Mouse (Mus musculus) intestine, postnatal 0 days (tissue): ENCODE results near the gene Camk1d. TPM values are rescaled to one million over a fixed set of nuclear protein-coding genes. Genes with fewer than 3 reads are reported as not detected.
A peak's percentile ranks its signal among the peaks of the same experiment; 100 is the strongest.

Experiments
- ATAC-seq: fragments of 200-750 bp; cut with Nextera tagmentation; 2 replicates; pipeline ENCODE4 v1.8.0; 2017; ENCODE audit warnings: mild to moderate bottlenecking, moderate TSS enrichment, moderate library complexity
- H3K27ac ChIP-seq: fragments of 300-500 bp; sonication (generic); 2 replicates; pipeline ENCODE4 v1.5.1; 2014; ENCODE audit warnings: mild to moderate bottlenecking, low read depth, low read length, moderate library complexity
- H3K27me3 ChIP-seq: fragments of 300-500 bp; sonication (generic); replicated peaks from 2 replicates; pipeline ENCODE4 v1.6.1; 2014; ENCODE audit warnings: low read length, mixed read lengths; ENCODE audit not compliant: control insufficient read depth, insufficient read depth
- H3K36me3 ChIP-seq: fragments of 300-500 bp; sonication (generic); 2 replicates; pipeline ENCODE4 v1.6.1; 2014; ENCODE audit warnings: mild to moderate bottlenecking, moderate library complexity; ENCODE audit not compliant: control insufficient read depth, insufficient read depth
- H3K4me1 ChIP-seq: fragments of 300-500 bp; sonication (generic); replicated peaks from 2 replicates; pipeline ENCODE4 v1.6.1; 2014; ENCODE audit warnings: antibody characterized with exemption, low read length, mixed read lengths; ENCODE audit not compliant: control insufficient read depth, insufficient read depth
- H3K4me2 ChIP-seq: fragments of 300-500 bp; sonication (generic); replicated peaks from 2 replicates; pipeline ENCODE4 v1.6.1; 2014; ENCODE audit warnings: low read depth, mild to moderate bottlenecking, moderate library complexity
- H3K4me3 ChIP-seq: fragments of 300-500 bp; sonication (generic); 2 replicates; pipeline ENCODE4 v1.5.1; 2014; ENCODE audit warnings: low read depth, low read length
- H3K9ac ChIP-seq: fragments of 300-500 bp; sonication (generic); 2 replicates; pipeline ENCODE4 v1.6.1; 2014; ENCODE audit warnings: mild to moderate bottlenecking, low read depth, low read length
- H3K9me3 ChIP-seq: fragments of 300-500 bp; sonication (generic); 2 replicates; pipeline ENCODE4 v1.6.1; 2016; ENCODE audit warnings: mixed run types; ENCODE audit not compliant: control insufficient read depth
- CTCF ChIP-seq: sonication (generic); IDR thresholded peaks from 2 replicates; pipeline ENCODE4 v1.5.1; 2016; ENCODE audit warnings: low read depth, mild to moderate bottlenecking, control low read depth, antibody characterized with exemption, moderate library complexity
- WGBS: fragments of 180-500 bp; shearing (Covaris S2); extraction: QIAGEN DNeasy Blood & Tissue Kit; methylation state at CpG from one replicate; pipeline ENCODE4 v1.1.7; 2014; 5-methylcytosine and 5-hydroxymethylcytosine counted together
- polyA plus RNA-seq: library from polyadenylated mRNA; unstranded; fragments of >200 nt; fragmentation: Nextera tagmentation; extraction: Ambion mirVana; gene quantifications from 2 replicates; pipeline ENCODE4 v1.2.1, GENCODE M21; 2015

Gene Camk1d
- polyA plus RNA-seq, 1 experiment from 2014 or later = 11.3 TPM

DNA sequence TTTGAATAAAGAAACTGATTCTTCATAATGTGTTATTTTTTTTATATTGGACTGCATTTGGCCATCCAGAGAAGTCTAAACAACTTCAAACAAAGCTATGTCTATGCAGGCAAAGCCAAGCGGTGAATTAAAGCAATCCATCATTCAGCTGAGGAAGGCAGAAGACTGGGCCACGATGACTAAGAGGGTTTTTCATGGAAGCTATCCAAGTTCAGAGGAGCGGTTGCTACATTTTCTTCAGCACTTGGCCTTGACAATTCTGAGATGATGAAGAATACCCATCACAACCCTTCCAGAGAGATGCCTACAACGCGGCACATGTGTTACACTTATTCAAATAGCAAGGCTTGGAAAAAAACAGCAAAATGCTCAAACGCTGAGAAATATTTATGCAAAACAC is 65.6 kb downstream of the Camk1d start:
- Histone ChIP-seq H3K36me3 (no peaks in the 10 kb centered on the region), H3K4me1 (peaks cover 6% of the 10 kb centered on the region; the same call in 1 of the 2 replicates), H3K9me3 (no peaks in the 10 kb centered on the region), H3K4me3 (no peak overlapping the region), H3K9ac (no peak overlapping the region), H3K4me2 (no peak overlapping the region), H3K27ac (no peak overlapping the region), H3K27me3 (no peaks in the 10 kb centered on the region)
- WGBS = 56% methylated on average over 6 of the region's 6 CpGs
- ATAC-seq = no peak
- no peak for TF ChIP-seq CTCF

DNA sequence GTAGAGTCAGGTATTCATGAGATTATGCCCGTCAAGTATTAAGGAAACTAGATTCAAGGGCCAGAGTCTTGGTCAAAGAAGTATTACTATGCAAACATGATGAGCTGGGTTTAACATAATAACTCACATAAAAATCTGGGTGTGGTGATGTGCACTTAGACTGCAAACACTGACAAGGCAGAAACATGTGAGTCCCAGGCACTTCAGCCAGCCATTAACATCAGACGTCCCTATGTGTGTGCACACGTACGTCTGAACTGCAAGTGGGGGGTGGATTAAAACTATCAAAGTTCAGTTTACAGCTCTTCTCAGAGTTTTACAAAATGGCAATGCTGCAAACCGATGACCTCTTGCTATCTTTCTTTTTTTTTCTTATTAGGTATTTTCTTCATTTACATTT is 68.0 kb downstream of the Camk1d start:
- Histone ChIP-seq H3K4me1 (peaks cover 6% of the 10 kb centered on the region; the same call in 1 of the 2 replicates), H3K27ac (no peak overlapping the region), H3K4me3 (no peak overlapping the region), H3K9ac (no peak overlapping the region), H3K9me3 (no peaks in the 10 kb centered on the region), H3K27me3 (no peaks in the 10 kb centered on the region), H3K36me3 (no peaks in the 10 kb centered on the region), H3K4me2 (no peak overlapping the region)
- peak; percentile 31; the same call in 1 of the 2 replicates for ATAC-seq
- 55% methylated on average over 5 of the region's 5 CpGs for WGBS
- TF ChIP-seq CTCF = no peak

DNA sequence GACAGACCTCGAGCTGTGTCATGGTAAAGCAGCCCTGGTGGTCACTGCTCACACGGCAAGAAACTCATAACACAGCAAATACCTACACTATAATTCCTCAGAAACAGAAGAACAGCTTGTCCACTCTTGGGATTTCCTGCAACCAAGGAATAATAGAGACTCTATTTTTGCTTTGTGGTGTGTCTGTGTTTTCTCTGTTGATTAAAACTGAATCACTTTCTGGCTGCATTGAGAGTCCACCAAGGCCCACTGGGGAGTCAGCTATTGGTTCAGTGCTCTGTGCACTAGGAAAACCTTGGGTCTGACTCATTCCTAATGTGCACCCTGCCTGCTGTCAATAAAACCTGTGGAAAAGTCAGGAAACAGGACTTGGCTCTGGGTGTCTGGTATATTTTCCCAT is 68.7 kb downstream of the Camk1d start:
- Histone ChIP-seq H3K9me3 (no peaks in the 10 kb centered on the region), H3K4me1 (peaks cover 6% of the 10 kb centered on the region; the same call in 1 of the 2 replicates), H3K4me3 (no peak overlapping the region), H3K4me2 (no peak overlapping the region), H3K27ac (no peak overlapping the region), H3K9ac (no peak overlapping the region), H3K27me3 (no peaks in the 10 kb centered on the region), H3K36me3 (no peaks in the 10 kb centered on the region)
- WGBS = 78% methylated on average over 2 of the region's 2 CpGs
- no peak for ATAC-seq
- TF ChIP-seq CTCF = no peak

DNA sequence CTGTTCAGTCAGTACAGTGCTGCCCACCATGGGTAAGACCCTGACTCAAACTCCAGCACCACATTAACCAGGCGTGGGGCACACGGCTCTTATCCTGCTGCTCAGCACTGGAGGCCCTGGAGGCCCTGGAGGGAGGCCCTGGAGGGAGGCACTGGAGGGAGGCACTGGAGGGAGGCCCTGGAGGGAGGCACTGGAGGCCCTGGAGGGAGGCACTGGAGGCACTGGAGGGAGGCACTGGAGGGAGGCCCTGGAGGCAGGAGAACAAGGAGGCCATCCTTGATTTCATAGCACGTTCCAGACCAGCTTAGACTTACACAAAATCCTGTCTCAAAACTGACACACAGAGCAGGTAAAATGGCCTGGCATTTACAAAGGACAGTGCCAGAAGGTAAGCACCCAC is 70.4 kb downstream of the Camk1d start:
- no peak for TF ChIP-seq CTCF

DNA sequence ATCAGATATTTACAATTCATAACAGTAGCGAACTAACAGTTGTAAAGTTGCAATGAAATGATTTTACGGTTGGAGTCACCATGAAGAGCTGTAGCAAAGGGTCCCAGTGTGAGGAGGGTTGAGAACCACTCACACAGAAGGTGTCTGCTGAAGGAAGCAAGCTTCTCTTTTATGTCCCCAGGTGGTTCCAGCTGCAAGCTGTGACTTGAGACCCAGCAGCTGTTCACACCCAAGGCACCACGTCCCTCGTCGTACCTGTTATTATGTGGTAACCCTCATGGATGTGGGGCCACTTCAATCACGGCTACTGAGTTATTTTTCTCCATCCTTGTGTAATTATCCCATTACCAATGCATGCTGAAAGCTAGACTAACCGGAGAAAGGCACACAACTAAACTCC is 71.1 kb downstream of the Camk1d start:
- Histone ChIP-seq H3K4me3 (no peak overlapping the region), H3K9me3 (no peaks in the 10 kb centered on the region), H3K4me2 (no peak overlapping the region), H3K9ac (no peak overlapping the region), H3K27ac (no peak overlapping the region), H3K4me1 (peaks cover 12% of the 10 kb centered on the region), H3K36me3 (no peaks in the 10 kb centered on the region), H3K27me3 (no peaks in the 10 kb centered on the region)
- 45% methylated on average over 7 of the region's 7 CpGs for WGBS
- ATAC-seq = no peak
- TF ChIP-seq CTCF = no peak

More for the DNA sequence above, 70.4 kb downstream of the Camk1d start:
- Histone ChIP-seq H3K27me3 (no peaks in the 10 kb centered on the region), H3K4me1 (peaks cover 12% of the 10 kb centered on the region), H3K36me3 (no peaks in the 10 kb centered on the region), H3K9ac (no peak overlapping the region), H3K4me2 (no peak overlapping the region), H3K9me3 (no peaks in the 10 kb centered on the region), H3K27ac (no peak overlapping the region), H3K4me3 (no peak overlapping the region)
- ATAC-seq = peak; percentile 54
- 54% methylated on average over 3 of the region's 3 CpGs for WGBS

DNA sequence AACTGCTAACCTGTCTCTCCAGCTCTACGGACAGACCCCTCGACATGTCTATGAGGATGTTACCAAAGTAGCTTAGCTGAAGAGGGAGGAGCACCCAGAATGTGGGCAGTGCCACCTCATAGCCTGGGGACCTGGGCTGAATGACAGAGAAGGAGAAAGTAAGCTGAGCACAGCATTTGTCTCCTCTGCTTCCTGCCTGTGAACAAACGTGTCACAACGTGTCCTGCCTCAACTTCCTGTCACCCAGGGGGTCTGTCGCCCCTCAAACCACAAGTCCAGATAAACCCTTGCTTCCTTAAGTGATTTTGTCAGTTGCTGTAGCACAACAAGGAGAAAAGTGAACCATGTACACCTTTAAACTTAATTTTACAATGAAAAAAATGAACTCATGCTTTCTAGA is 71.7 kb downstream of the Camk1d start:
- H3K4me2 ChIP-seq = no peak overlapping the region
- TF ChIP-seq CTCF = no peak
- H3K9me3 ChIP-seq = no peaks in the 10 kb centered on the region
- no peaks in the 10 kb centered on the region for H3K27me3 ChIP-seq
- H3K27ac ChIP-seq = no peak overlapping the region
- 52% methylated on average over 5 of the region's 5 CpGs for WGBS
- H3K4me1 ChIP-seq = peaks cover 12% of the 10 kb centered on the region
- H3K36me3 ChIP-seq = no peaks in the 10 kb centered on the region
- ATAC-seq = no peak
- H3K4me3 ChIP-seq = no peak overlapping the region
- no peak overlapping the region for H3K9ac ChIP-seq

DNA sequence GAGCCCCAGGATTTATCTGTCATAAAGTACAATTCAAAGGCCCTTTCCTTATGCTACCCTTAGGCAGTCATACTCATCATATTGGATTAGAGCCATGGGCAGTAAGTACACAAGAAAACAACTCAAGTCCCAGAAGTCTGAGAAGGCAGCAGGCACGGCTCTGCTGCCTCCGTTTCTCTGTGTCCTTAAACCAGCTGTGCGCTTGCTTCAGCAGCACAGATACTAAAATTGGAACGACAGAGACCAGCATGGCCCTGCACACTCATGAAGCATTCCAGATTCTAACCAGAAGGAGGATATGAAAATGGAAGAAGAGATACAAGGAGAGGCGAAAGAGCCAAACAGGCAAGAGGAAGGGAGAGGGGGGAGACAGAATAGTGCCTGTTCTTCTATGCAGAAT is 72.6 kb downstream of the Camk1d start:
- WGBS = 48% methylated on average over 5 of the region's 5 CpGs
- Histone ChIP-seq H3K27ac (no peak overlapping the region), H3K4me3 (no peak overlapping the region), H3K4me1 (peaks cover 12% of the 10 kb centered on the region), H3K9me3 (no peaks in the 10 kb centered on the region), H3K9ac (no peak overlapping the region), H3K4me2 (no peak overlapping the region), H3K27me3 (no peaks in the 10 kb centered on the region), H3K36me3 (no peaks in the 10 kb centered on the region)
- ATAC-seq = no peak
- TF ChIP-seq CTCF = no peak
